Mouse (Mus musculus): ENCODE measurements around the gene Tec. TPM values are rescaled to one million over a fixed set of nuclear protein-coding genes. Genes with fewer than 3 reads are reported as not detected.

Tec gene
- polyA plus RNA-seq, 1 experiment from 2014 or later, result 4.3 TPM

GRCm38 (mm10) chr5:72838976-72839375 lies 29.3 kb downstream of the Tec start:
- H3K9me3 ChIP-seq (replicated peaks; ENCODE audit: control insufficient read depth, low read length), result peaks cover 4% of the 10 kb centered on the region; the same call in 1 of the 2 replicates
- no peak overlapping the region for H3K9ac ChIP-seq (ENCODE audit: low read length)
- WGBS, result 46% methylated on average over 2 of the region's 2 CpGs
- no peak overlapping the region for H3K4me3 ChIP-seq (ENCODE audit: low read depth, low read length)
- DNase-seq (ENCODE audit: low spot score) (no peak), ATAC-seq (no peak)
- no peaks in the 10 kb centered on the region for H3K36me3 ChIP-seq (ENCODE audit: control insufficient read depth, insufficient read depth, low read length)
- no peaks in the 10 kb centered on the region for H3K27me3 ChIP-seq (replicated peaks; ENCODE audit: control insufficient read depth, insufficient read depth, low read length)
- no peak overlapping the region for H3K4me2 ChIP-seq (ENCODE audit: low read length)
- H3K4me1 ChIP-seq (ENCODE audit: control insufficient read depth, insufficient read depth, low read length), result no peaks in the 10 kb centered on the region
- H3K27ac ChIP-seq (ENCODE audit: low read depth, low read length), result no peak overlapping the region

- H3K4me3 ChIP-seq (ENCODE audit: low read depth, low read length), result no peak overlapping the region
- no peaks in the 10 kb centered on the region for H3K4me1 ChIP-seq (ENCODE audit: control insufficient read depth, insufficient read depth, low read length)
- no peaks in the 10 kb centered on the region for H3K36me3 ChIP-seq (ENCODE audit: control insufficient read depth, insufficient read depth, low read length)
- no peak for ATAC-seq
- H3K9ac ChIP-seq (ENCODE audit: low read length), result no peak overlapping the region
- WGBS, result 93% methylated on average over 3 of the region's 3 CpGs
- peaks cover 3% of the 10 kb centered on the region; the same call in 1 of the 2 replicates for H3K9me3 ChIP-seq (replicated peaks; ENCODE audit: control insufficient read depth, low read length)
- H3K27ac ChIP-seq (ENCODE audit: low read depth, low read length), result no peak overlapping the region
- H3K4me2 ChIP-seq (ENCODE audit: low read length), result no peak overlapping the region
- DNase-seq (ENCODE audit: low spot score), result no peak
- no peaks in the 10 kb centered on the region for H3K27me3 ChIP-seq (replicated peaks; ENCODE audit: control insufficient read depth, insufficient read depth, low read length)
Measured at GRCm38 (mm10) chr5:72835656-72836055, 32.6 kb downstream of the Tec start.

- H3K27me3 ChIP-seq (replicated peaks; ENCODE audit: control insufficient read depth, insufficient read depth, low read length), result no peaks in the 10 kb centered on the region
- WGBS, result 73% methylated on average over 15 of the region's 15 CpGs
- H3K9me3 ChIP-seq (replicated peaks; ENCODE audit: control insufficient read depth, low read length), result no peaks in the 10 kb centered on the region
- no peak overlapping the region for H3K9ac ChIP-seq (ENCODE audit: low read length)
- H3K27ac ChIP-seq (ENCODE audit: low read depth, low read length), result no peak overlapping the region
- H3K36me3 ChIP-seq (ENCODE audit: control insufficient read depth, insufficient read depth, low read length), result no peaks in the 10 kb centered on the region
- DNase-seq (ENCODE audit: low spot score) (no peak), ATAC-seq (no peak)
- no peaks in the 10 kb centered on the region for H3K4me1 ChIP-seq (ENCODE audit: control insufficient read depth, insufficient read depth, low read length)
- no peak overlapping the region for H3K4me2 ChIP-seq (ENCODE audit: low read length)
- H3K4me3 ChIP-seq (ENCODE audit: low read depth, low read length), result no peak overlapping the region
Measured at GRCm38 (mm10) chr5:72832904-72833765, 35.1 kb downstream of the Tec start.

GRCm38 (mm10) chr5:72832191-72832590 lies 36.1 kb downstream of the Tec start:
- H3K9me3 ChIP-seq (replicated peaks; ENCODE audit: control insufficient read depth, low read length), result no peaks in the 10 kb centered on the region
- H3K27me3 ChIP-seq (replicated peaks; ENCODE audit: control insufficient read depth, insufficient read depth, low read length), result no peaks in the 10 kb centered on the region
- H3K36me3 ChIP-seq (ENCODE audit: control insufficient read depth, insufficient read depth, low read length), result no peaks in the 10 kb centered on the region
- H3K9ac ChIP-seq (ENCODE audit: low read length), result no peak overlapping the region
- DNase-seq (ENCODE audit: low spot score) (no peak), ATAC-seq (no peak)
- no peak overlapping the region for H3K4me2 ChIP-seq (ENCODE audit: low read length)
- no peak overlapping the region for H3K27ac ChIP-seq (ENCODE audit: low read depth, low read length)
- H3K4me3 ChIP-seq (ENCODE audit: low read depth, low read length), result no peak overlapping the region
- H3K4me1 ChIP-seq (ENCODE audit: control insufficient read depth, insufficient read depth, low read length), result no peaks in the 10 kb centered on the region
- WGBS, result 93% methylated on average over 7 of the region's 7 CpGs

GRCm38 (mm10) chr5:72830988-72831610 lies 37.2 kb downstream of the Tec start:
- H3K4me3 ChIP-seq (ENCODE audit: low read depth, low read length), result no peak overlapping the region
- DNase-seq (ENCODE audit: low spot score) (no peak), ATAC-seq (no peak)
- H3K36me3 ChIP-seq (ENCODE audit: control insufficient read depth, insufficient read depth, low read length), result no peaks in the 10 kb centered on the region
- H3K9me3 ChIP-seq (replicated peaks; ENCODE audit: control insufficient read depth, low read length), result no peaks in the 10 kb centered on the region
- no peaks in the 10 kb centered on the region for H3K4me1 ChIP-seq (ENCODE audit: control insufficient read depth, insufficient read depth, low read length)
- no peak overlapping the region for H3K27ac ChIP-seq (ENCODE audit: low read depth, low read length)
- H3K9ac ChIP-seq (ENCODE audit: low read length), result no peak overlapping the region
- WGBS, result 94% methylated on average over 5 of the region's 5 CpGs
- H3K27me3 ChIP-seq (replicated peaks; ENCODE audit: control insufficient read depth, insufficient read depth, low read length), result no peaks in the 10 kb centered on the region
- no peak overlapping the region for H3K4me2 ChIP-seq (ENCODE audit: low read length)

GRCm38 (mm10) chr5:72829506-72830067 lies 38.7 kb downstream of the Tec start:
- ATAC-seq (no peak), DNase-seq (ENCODE audit: low spot score) (no peak)
- Histone ChIP-seq H3K36me3 (ENCODE audit: control insufficient read depth, insufficient read depth, low read length) (no peaks in the 10 kb centered on the region), H3K4me1 (ENCODE audit: control insufficient read depth, insufficient read depth, low read length) (no peaks in the 10 kb centered on the region), H3K4me2 (ENCODE audit: low read length) (no peak overlapping the region), H3K27me3 (replicated peaks; ENCODE audit: control insufficient read depth, insufficient read depth, low read length) (no peaks in the 10 kb centered on the region), H3K4me3 (ENCODE audit: low read depth, low read length) (no peak overlapping the region), H3K9ac (ENCODE audit: low read length) (no peak overlapping the region), H3K9me3 (replicated peaks; ENCODE audit: control insufficient read depth, low read length) (no peaks in the 10 kb centered on the region), H3K27ac (ENCODE audit: low read depth, low read length) (no peak overlapping the region)
- 90% methylated on average over 7 of the region's 7 CpGs for WGBS

- Histone ChIP-seq H3K4me1 (ENCODE audit: control insufficient read depth, insufficient read depth, low read length) (no peaks in the 10 kb centered on the region), H3K27me3 (replicated peaks; ENCODE audit: control insufficient read depth, insufficient read depth, low read length) (no peaks in the 10 kb centered on the region), H3K9ac (ENCODE audit: low read length) (no peak overlapping the region), H3K27ac (ENCODE audit: low read depth, low read length) (no peak overlapping the region), H3K4me2 (ENCODE audit: low read length) (no peak overlapping the region), H3K9me3 (replicated peaks; ENCODE audit: control insufficient read depth, low read length) (no peaks in the 10 kb centered on the region), H3K4me3 (ENCODE audit: low read depth, low read length) (no peak overlapping the region), H3K36me3 (ENCODE audit: control insufficient read depth, insufficient read depth, low read length) (no peaks in the 10 kb centered on the region)
- WGBS, result 23% methylated on average over 1 of the region's 1 CpGs
- DNase-seq (ENCODE audit: low spot score) (no peak), ATAC-seq (no peak)
Measured at GRCm38 (mm10) chr5:72828401-72828800, 39.9 kb downstream of the Tec start.

GRCm38 (mm10) chr5:72827435-72827834 lies 40.8 kb downstream of the Tec start:
- Histone ChIP-seq H3K4me3 (ENCODE audit: low read depth, low read length) (no peak overlapping the region), H3K27ac (ENCODE audit: low read depth, low read length) (no peak overlapping the region), H3K4me2 (ENCODE audit: low read length) (no peak overlapping the region), H3K4me1 (ENCODE audit: control insufficient read depth, insufficient read depth, low read length) (no peaks in the 10 kb centered on the region), H3K9me3 (replicated peaks; ENCODE audit: control insufficient read depth, low read length) (no peaks in the 10 kb centered on the region), H3K36me3 (ENCODE audit: control insufficient read depth, insufficient read depth, low read length) (no peaks in the 10 kb centered on the region), H3K27me3 (replicated peaks; ENCODE audit: control insufficient read depth, insufficient read depth, low read length) (no peaks in the 10 kb centered on the region), H3K9ac (ENCODE audit: low read length) (no peak overlapping the region)
- ATAC-seq (no peak), DNase-seq (ENCODE audit: low spot score) (no peak)
- WGBS, result 75% methylated on average over 5 of the region's 5 CpGs

GRCm38 (mm10) chr5:72826445-72826844 lies 41.8 kb downstream of the Tec start:
- Histone ChIP-seq H3K27ac (ENCODE audit: low read depth, low read length) (no peak overlapping the region), H3K27me3 (replicated peaks; ENCODE audit: control insufficient read depth, insufficient read depth, low read length) (no peaks in the 10 kb centered on the region), H3K4me1 (ENCODE audit: control insufficient read depth, insufficient read depth, low read length) (no peaks in the 10 kb centered on the region), H3K4me2 (ENCODE audit: low read length) (no peak overlapping the region), H3K4me3 (ENCODE audit: low read depth, low read length) (no peak overlapping the region), H3K36me3 (ENCODE audit: control insufficient read depth, insufficient read depth, low read length) (no peaks in the 10 kb centered on the region), H3K9me3 (replicated peaks; ENCODE audit: control insufficient read depth, low read length) (no peaks in the 10 kb centered on the region), H3K9ac (ENCODE audit: low read length) (no peak overlapping the region)
- ATAC-seq (no peak), DNase-seq (ENCODE audit: low spot score) (no peak)
- WGBS, result 89% methylated on average over 3 of the region's 3 CpGs

All from forebrain, embryonic 14.5 days (tissue).